Mouse (Mus musculus) heart, adult 2 months (tissue): ENCODE results near the gene Ccr5. TPM values are rescaled to one million over a fixed set of nuclear protein-coding genes. Genes with fewer than 3 reads are reported as not detected.
"Not testable (repeated sequence)": the region's sequence is repeated elsewhere in the genome, so short reads cannot be mapped to it uniquely, and the experiment has no call there.

Experiments used
- DNase-seq, 2 experiments: peaks; one replicate each; pipeline ENCODE4 v3.0.0; 2021
- H3K27ac ChIP-seq: fragments of 200-600 bp; 2 replicates; pipeline ENCODE4 v1.8.1; 2022
- H3K27me3 ChIP-seq: fragments of 200-500 bp; 2 replicates; pipeline ENCODE4 v1.6.1; 2012; ENCODE audit warnings: mild to moderate bottlenecking, low read length, inconsistent platforms, mixed read lengths; ENCODE audit not compliant: control insufficient read depth, insufficient read depth
- H3K36me3 ChIP-seq: fragments of 200-500 bp; 2 replicates; pipeline ENCODE4 v1.6.1; 2012; ENCODE audit warnings: low read length, inconsistent platforms; ENCODE audit not compliant: control insufficient read depth, insufficient read depth
- H3K4me1 ChIP-seq: fragments of 200-500 bp; 2 replicates; pipeline ENCODE4 v1.6.1; 2011; ENCODE audit warnings: low read length; ENCODE audit not compliant: control insufficient read depth, insufficient read depth
- H3K4me3 ChIP-seq: fragments of 200-600 bp; 2 replicates; pipeline ENCODE4 v1.8.1; 2022
- H3K79me2 ChIP-seq: fragments of 200-500 bp; replicated peaks from 2 replicates; pipeline ENCODE4 v1.6.1; 2012; ENCODE audit warnings: mild to moderate bottlenecking, inconsistent platforms, low read length, moderate library complexity, mixed read lengths; ENCODE audit not compliant: control insufficient read depth, insufficient read depth
- H3K9ac ChIP-seq: fragments of 200-500 bp; 2 replicates; pipeline ENCODE4 v1.6.1; 2012; ENCODE audit warnings: low read depth, mild to moderate bottlenecking, control low read depth, inconsistent platforms, low read length, mixed read lengths
- CTCF ChIP-seq: fragments of 200-600 bp; IDR thresholded peaks from 2 replicates; pipeline ENCODE4 v1.8.1; 2022; ENCODE audit warnings: antibody characterized with exemption, mild to moderate bottlenecking, moderate library complexity
- EP300 ChIP-seq: fragments of 200-500 bp; IDR thresholded peaks from 2 replicates; pipeline ENCODE4 v1.6.1; 2011; ENCODE audit warnings: low read depth, low read length, control low read depth; ENCODE audit not compliant: insufficient read depth
- POLR2A ChIP-seq: fragments of 200-500 bp; IDR thresholded peaks from 2 replicates; pipeline ENCODE4 v1.6.1; 2011; ENCODE audit warnings: mild to moderate bottlenecking, low read depth, low read length, control low read depth; ENCODE audit not compliant: insufficient read depth
- WGBS: fragments of 180-500 bp; shearing (Covaris S2); methylation state at CpG from one replicate; pipeline ENCODE4 v1.1.7; 2018; 5-methylcytosine and 5-hydroxymethylcytosine counted together
- intact Hi-C: fragments of 180-260 bp; cut with DNase I; formaldehyde crosslinking; loops from one replicate; pipeline ENCODE4 v1.15.1; 2025
- long read RNA-seq: library from polyadenylated mRNA; stranded (forward); transcript quantifications from one replicate; pipeline ENCODE4 v2.0.0, GENCODE M21; 2021
- polyA plus RNA-seq: library from polyadenylated mRNA; depleted of rRNA; stranded (reverse); fragments of >200 nt; gene quantifications from 2 replicates; pipeline ENCODE4 v1.2.3, GENCODE M21; 2012; rRNA removed
- total RNA-seq, 2 experiments: library from RNA; stranded (reverse); gene quantifications; 2 replicates each; pipeline ENCODE4 v1.2.3; 2021

The Ccr5 gene
- total RNA-seq (1 to 10 TPM in 1 of 2 experiments, under 1 TPM in 1; 0.82 to 1.2 TPM), polyA plus RNA-seq (2.2 and 3.1 TPM in 2 replicates)
- long read RNA-seq, result 0 reads

DNA sequence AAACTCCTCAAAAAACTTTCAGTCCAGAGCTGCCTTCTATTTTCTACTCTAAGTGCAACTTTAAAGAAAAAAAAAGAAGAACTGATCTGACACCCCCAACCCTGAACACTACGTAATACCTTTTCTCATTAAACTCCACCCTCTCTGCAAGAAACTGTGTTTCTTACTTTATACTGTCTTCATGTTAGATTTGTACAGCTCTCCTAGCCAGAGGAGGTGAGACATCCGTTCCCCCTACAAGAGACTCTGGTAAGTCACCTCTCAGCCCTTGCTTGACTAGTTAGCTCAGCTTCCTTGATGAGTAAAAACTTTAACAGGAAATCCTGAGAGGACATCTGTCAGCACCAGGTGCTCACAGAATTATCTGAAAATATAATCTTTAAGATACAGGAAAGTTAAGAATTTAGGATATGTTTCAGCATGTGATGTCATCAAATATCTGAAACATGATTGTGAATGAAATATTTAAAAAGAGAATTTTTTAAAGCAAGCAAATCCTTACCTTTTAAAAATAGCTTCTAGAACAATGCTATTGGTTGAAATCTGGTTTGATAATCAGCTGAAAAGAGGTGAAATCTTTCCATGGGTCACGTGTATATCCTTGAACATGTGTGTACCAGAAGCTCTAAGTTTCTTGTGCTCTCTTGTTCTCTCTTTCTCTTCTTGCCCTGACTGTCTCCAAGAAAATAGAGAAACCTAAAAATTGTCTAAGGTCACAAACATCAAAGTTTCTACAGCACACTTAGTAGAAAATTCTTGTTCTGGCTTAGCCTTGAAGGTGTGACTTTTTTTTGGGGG, at the start of gene Ccr5:
Gene Ccr5 (plus strand): TSS at position 157 of the 798 bp plus-strand sequence.
- Histone ChIP-seq H3K36me3 (no peaks in the 10 kb centered on the region), H3K4me3 (no peak within 1 kb of the TSS), H3K27me3 (no peaks in the 10 kb centered on the region), H3K79me2 (no peaks in the 10 kb centered on the region), H3K4me1 (peaks cover 2% of the 10 kb centered on the region; the same call in 1 of the 2 replicates), H3K9ac (no peak within 1 kb of the TSS), H3K27ac (no peak within 1 kb of the TSS)
- TF ChIP-seq POLR2A, result no peak
- TF ChIP-seq CTCF, result no peak
- no peak for TF ChIP-seq EP300
- no peak for DNase-seq
- 47% methylated on average over 3 of the region's 3 CpGs for WGBS
- intact Hi-C loops, result no loop called here

DNA sequence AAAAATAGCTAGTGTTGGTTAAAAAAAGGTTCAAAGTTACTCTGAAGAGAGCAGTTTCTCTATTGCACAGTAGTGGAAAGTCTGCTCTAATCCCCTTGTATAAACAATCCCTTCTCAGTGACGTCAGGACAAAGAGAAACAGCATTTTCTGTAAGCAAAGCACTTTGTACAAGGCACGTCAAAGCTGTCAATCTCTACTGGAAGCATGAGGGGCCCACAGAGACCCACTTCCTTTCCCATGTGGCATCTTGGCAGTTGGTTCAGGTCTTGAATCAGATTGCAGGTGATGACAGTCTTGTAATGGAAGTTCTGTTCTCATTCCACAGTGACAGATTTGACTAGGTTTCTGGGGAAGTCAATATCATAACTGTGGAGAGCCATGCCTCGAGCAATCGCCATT, 41.5 kb upstream of the Ccr5 start:
- intact Hi-C loops, result no loop called here
- H3K4me1 ChIP-seq, result no peaks in the 10 kb centered on the region
- no peak overlapping the region for H3K4me3 ChIP-seq
- no peak for DNase-seq
- no peak for TF ChIP-seq POLR2A
- no peak for TF ChIP-seq CTCF
- TF ChIP-seq EP300, result no peak
- no peaks in the 10 kb centered on the region for H3K36me3 ChIP-seq
- no peak overlapping the region for H3K9ac ChIP-seq
- H3K27me3 ChIP-seq, result no peaks in the 10 kb centered on the region
- H3K79me2 ChIP-seq, result no peaks in the 10 kb centered on the region
- 31% methylated on average over 4 of the region's 4 CpGs for WGBS
- no peak overlapping the region for H3K27ac ChIP-seq

DNA sequence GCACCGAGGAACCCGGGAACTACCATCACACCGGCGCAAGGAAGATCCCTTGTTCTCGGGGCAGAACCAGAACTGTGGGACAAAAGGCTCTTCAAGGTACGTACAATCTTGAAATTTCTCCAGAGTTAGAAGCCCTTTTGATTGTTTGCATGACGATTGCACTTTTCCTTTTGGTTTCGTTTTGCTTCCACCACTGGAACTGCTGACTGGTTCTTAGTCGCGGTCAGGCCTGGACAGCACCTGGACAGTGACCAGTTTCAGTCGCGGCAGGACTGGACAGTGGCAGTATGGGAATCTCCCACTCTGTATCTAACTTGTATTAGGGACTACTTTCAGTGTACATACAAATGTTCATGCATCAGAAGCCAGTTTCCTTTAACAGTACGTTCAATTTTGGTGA, 40.9 kb upstream of the Ccr5 start:
- H3K27me3 ChIP-seq, H3K4me1 ChIP-seq, H3K79me2 ChIP-seq, H3K9ac ChIP-seq, H3K4me3 ChIP-seq, intact Hi-C loops, DNase-seq, H3K27ac ChIP-seq, H3K36me3 ChIP-seq: not testable (repeated sequence)
- 83% methylated on average over 13 of the region's 13 CpGs for WGBS

DNA sequence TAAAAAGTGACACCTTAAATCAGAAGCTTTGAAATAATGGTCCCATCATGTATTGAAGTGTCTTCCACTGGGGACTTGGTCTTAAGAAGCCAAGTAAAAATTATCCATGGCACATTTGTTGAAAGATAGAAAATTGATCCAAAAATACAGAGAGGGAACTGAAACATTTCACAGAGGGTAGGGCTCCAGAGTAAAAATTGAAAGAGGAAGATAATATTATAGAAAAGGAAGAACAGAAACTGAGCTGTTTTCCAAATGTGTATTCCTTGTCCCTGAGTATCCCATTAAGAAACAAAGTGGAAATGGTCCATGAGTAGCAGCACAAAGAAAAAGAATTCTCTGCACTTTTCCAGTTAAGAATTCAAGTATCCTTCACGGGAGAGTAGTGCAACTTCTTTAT, 30.9 kb upstream of the Ccr5 start:
- H3K79me2 ChIP-seq, result no peaks in the 10 kb centered on the region
- no peaks in the 10 kb centered on the region for H3K27me3 ChIP-seq
- no peak overlapping the region for H3K9ac ChIP-seq
- no peak for TF ChIP-seq POLR2A
- no peak for DNase-seq
- H3K27ac ChIP-seq, result no peak overlapping the region
- H3K4me3 ChIP-seq, result no peak overlapping the region
- H3K36me3 ChIP-seq, result no peaks in the 10 kb centered on the region
- intact Hi-C loops, result no loop called here
- WGBS, result 60% methylated on average over 1 of the region's 1 CpGs
- H3K4me1 ChIP-seq, result no peaks in the 10 kb centered on the region

DNA sequence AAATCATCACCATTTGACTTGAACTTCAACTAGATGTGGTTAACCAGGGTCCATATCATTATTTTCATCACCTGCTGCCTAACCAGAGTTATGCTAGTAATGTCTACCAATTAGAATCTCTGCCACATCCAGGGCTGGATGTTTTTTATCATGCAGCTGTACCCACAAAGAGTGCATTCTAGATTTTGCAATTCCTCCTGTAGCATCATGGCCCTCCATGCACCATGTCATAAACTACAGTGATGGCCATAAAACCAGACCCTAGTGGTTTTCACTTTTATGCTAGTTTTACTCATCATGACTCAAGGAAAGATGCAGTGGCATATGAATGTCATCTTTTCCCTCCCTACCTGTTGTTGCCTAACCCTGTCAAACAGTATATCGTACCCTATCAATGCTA, 22.2 kb upstream of the Ccr5 start:
- Histone ChIP-seq H3K27ac (no peak overlapping the region), H3K36me3 (no peaks in the 10 kb centered on the region), H3K9ac (no peak overlapping the region), H3K79me2 (no peaks in the 10 kb centered on the region), H3K27me3 (no peaks in the 10 kb centered on the region), H3K4me1 (no peaks in the 10 kb centered on the region), H3K4me3 (no peak overlapping the region)
- no peak for TF ChIP-seq CTCF
- TF ChIP-seq EP300, result no peak
- TF ChIP-seq POLR2A, result no peak
- DNase-seq, result no peak
- WGBS, result 79% methylated on average over 1 of the region's 1 CpGs
- intact Hi-C loops, result no loop called here

DNA sequence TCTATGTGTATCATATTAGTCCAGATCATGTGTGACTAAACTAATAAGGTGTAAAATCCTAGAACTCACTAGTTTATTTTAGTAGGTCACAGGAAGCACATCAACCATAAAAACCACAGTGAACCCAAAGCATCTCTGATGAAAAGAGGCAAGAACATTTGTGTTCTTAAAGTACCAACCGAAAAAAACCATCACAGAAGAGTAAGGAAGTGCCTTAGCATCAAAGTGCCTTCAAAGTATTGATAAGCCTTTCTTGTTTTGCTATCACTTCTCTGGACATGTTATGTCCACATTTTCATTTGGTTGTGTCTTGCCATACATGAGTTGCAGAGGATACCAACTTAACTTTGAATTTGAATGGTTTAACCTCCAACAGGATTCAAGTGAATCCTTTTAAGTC, 21.0 kb upstream of the Ccr5 start:
- Histone ChIP-seq H3K36me3 (no peaks in the 10 kb centered on the region), H3K4me1 (no peaks in the 10 kb centered on the region), H3K4me3 (no peak overlapping the region), H3K79me2 (no peaks in the 10 kb centered on the region), H3K27me3 (no peaks in the 10 kb centered on the region), H3K9ac (no peak overlapping the region), H3K27ac (no peak overlapping the region)
- WGBS, result 79% methylated on average over 1 of the region's 1 CpGs
- no peak for DNase-seq
- intact Hi-C loops, result no loop called here
- no peak for TF ChIP-seq EP300

DNA sequence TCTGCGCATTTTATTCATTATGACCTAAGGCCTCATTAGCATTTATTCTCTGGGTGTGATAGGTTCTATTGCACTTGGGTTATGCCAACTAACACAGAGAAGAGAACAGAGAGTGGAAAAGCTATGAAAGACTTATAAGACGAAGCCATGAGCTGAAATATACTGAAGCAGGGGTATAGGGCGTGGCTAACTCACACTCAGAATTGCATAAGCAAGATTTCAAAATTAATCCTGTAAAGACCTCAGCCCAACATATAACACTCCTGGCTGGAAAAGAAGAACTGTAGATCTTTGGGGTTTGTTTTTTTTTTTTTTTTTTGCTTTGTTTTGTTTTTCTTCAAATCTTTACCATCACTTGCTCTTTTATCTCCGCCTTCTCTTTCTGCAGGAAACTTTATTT, 19.6 kb upstream of the Ccr5 start, which contains the start of gene Ccr2:
Gene Ccr2 (plus strand): TSS at position 228 of the 400 bp plus-strand sequence.
- Histone ChIP-seq H3K9ac (no peak within 1 kb of the TSS), H3K4me1 (no peaks in the 10 kb centered on the region), H3K27ac (no peak within 1 kb of the TSS), H3K4me3 (no peak within 1 kb of the TSS), H3K79me2 (no peaks in the 10 kb centered on the region), H3K36me3 (no peaks in the 10 kb centered on the region), H3K27me3 (no peaks in the 10 kb centered on the region)
- 78% methylated on average over 4 of the region's 4 CpGs for WGBS
- intact Hi-C loops, result no loop called here
- no peak for TF ChIP-seq CTCF
- no peak for TF ChIP-seq EP300
- TF ChIP-seq POLR2A, result no peak
- DNase-seq, result no peak
